Mouse (Mus musculus) midbrain, embryonic 16.5 days (tissue): ENCODE measurements around the gene Sh2d3c. TPM values are rescaled to one million over a fixed set of nuclear protein-coding genes. Genes with fewer than 3 reads are reported as not detected.

Experiments used
- ATAC-seq: fragments of 200-750 bp; cut with Nextera tagmentation; 2 replicates; pipeline ENCODE4 v1.8.0; 2017; ENCODE audit warnings: moderate TSS enrichment
- H3K27ac ChIP-seq: fragments of 300-500 bp; sonication (generic); 2 replicates; pipeline ENCODE4 v1.5.1; 2014; ENCODE audit warnings: mild to moderate bottlenecking, low read length, mixed read lengths
- H3K27me3 ChIP-seq: fragments of 300-500 bp; sonication (generic); 2 replicates; pipeline ENCODE4 v1.6.1; 2014; ENCODE audit warnings: low read depth, low read length, mixed read lengths; ENCODE audit not compliant: control insufficient read depth, insufficient read depth
- H3K36me3 ChIP-seq: fragments of 300-500 bp; sonication (generic); 2 replicates; pipeline ENCODE4 v1.6.1; 2014; ENCODE audit warnings: mild to moderate bottlenecking, low read length, moderate library complexity, mixed read lengths; ENCODE audit not compliant: control insufficient read depth, insufficient read depth
- H3K4me1 ChIP-seq: fragments of 300-500 bp; sonication (generic); 2 replicates; pipeline ENCODE4 v1.6.1; 2014; ENCODE audit warnings: mild to moderate bottlenecking, low read length, mixed read lengths; ENCODE audit not compliant: control insufficient read depth, insufficient read depth
- H3K4me2 ChIP-seq: fragments of 300-500 bp; sonication (generic); 2 replicates; pipeline ENCODE4 v1.6.1; 2014; ENCODE audit warnings: mild to moderate bottlenecking, low read length, mixed read lengths
- H3K4me3 ChIP-seq: fragments of 300-500 bp; sonication (generic); 2 replicates; pipeline ENCODE4 v1.5.1; 2014; ENCODE audit warnings: low read depth, mild to moderate bottlenecking, low read length, moderate library complexity, mixed read lengths
- H3K9ac ChIP-seq: fragments of 300-500 bp; sonication (generic); 2 replicates; pipeline ENCODE4 v1.6.1; 2014; ENCODE audit warnings: low read depth, low read length, mixed read lengths
- H3K9me3 ChIP-seq: fragments of 300-500 bp; sonication (generic); replicated peaks from 2 replicates; pipeline ENCODE4 v1.6.1; 2014; ENCODE audit warnings: mild to moderate bottlenecking, low read length, mixed read lengths; ENCODE audit not compliant: control insufficient read depth, poor library complexity, severe bottlenecking
- WGBS: fragments of 180-500 bp; shearing (Covaris S2); extraction: QIAGEN DNeasy Blood & Tissue Kit; methylation state at CpG from one replicate; pipeline ENCODE4 v1.1.7; 2014; 5-methylcytosine and 5-hydroxymethylcytosine counted together
- microRNA counts: library from miRNA; unstranded; fragments of <30 nt; microRNA quantifications from one replicate; lab custom pipeline; 2016
- microRNA-seq: library from miRNA; unstranded; fragments of <30 nt; microRNA quantifications from one replicate; pipeline ENCODE4, GENCODE M21; 2017
- polyA plus RNA-seq: library from polyadenylated mRNA; unstranded; fragments of >200 nt; fragmentation: Nextera tagmentation; extraction: Ambion mirVana; gene quantifications from 2 replicates; pipeline ENCODE4 v1.2.1, GENCODE M21; 2015

The Sh2d3c gene
- polyA plus RNA-seq, 1 experiment from 2014 or later, result 59.3 TPM

GRCm38 (mm10) chr2:32798251-32798962, 77.6 kb downstream of the Sh2d3c start:
- no peak for ATAC-seq
- Histone ChIP-seq H3K27me3 (no peaks in the 10 kb centered on the region), H3K9ac (no peak overlapping the region), H3K9me3 (no peaks in the 10 kb centered on the region), H3K4me2 (no peak overlapping the region), H3K27ac (no peak overlapping the region), H3K4me1 (no peaks in the 10 kb centered on the region), H3K36me3 (peaks cover 60% of the 10 kb centered on the region), H3K4me3 (no peak overlapping the region)
- 79% methylated on average over 10 of the region's 10 CpGs for WGBS

MicroRNA genes within 50 kb of the gene (microRNA counts, 519-probe panel; counts per million panel counts)
- microRNA mmu-miR-2861 (lab: Ali Mortazavi, UCI), result 1,746 counts per million, percentile 35 among the panel's probes with 10 or more counts

Small RNAs within 50 kb of the gene (microRNA-seq; reads per million reads assigned to microRNA genes)
- not detected for gene Gm47291
- not detected for gene Mir2861
- not detected for gene Mir3960
- gene Mir8093, result not detected

Other genes starting within 250 kb of the Sh2d3c start
- 5.0 and 5.9 TPM in 2 replicates for gene Fam102a, start 185.7 kb upstream of the Sh2d3c start, polyA plus RNA-seq
- 136 TPM in 2 replicates for gene Dpm2, start 150.2 kb upstream of the Sh2d3c start, polyA plus RNA-seq
- 14.5 and 17.1 TPM in 2 replicates for gene Pip5kl1, start 146.3 kb upstream of the Sh2d3c start, polyA plus RNA-seq
- gene 9430097D07Rik, start 145.4 kb upstream of the Sh2d3c start, polyA plus RNA-seq, result 0.52 and 1.1 TPM in 2 replicates
- gene St6galnac4, start 134.0 kb upstream of the Sh2d3c start, polyA plus RNA-seq, result 33.4 and 39.0 TPM in 2 replicates
- 26.5 and 36.4 TPM in 2 replicates for gene St6galnac6, start 121.3 kb upstream of the Sh2d3c start, polyA plus RNA-seq
- 107 and 108 TPM in 2 replicates for gene Ak1, start 99.3 kb upstream of the Sh2d3c start, polyA plus RNA-seq
- 27.2 and 30.3 TPM in 2 replicates for gene Eng, start 74.5 kb upstream of the Sh2d3c start, polyA plus RNA-seq
- gene Fpgs, start 16.9 kb upstream of the Sh2d3c start, polyA plus RNA-seq, result 21.1 and 23.5 TPM in 2 replicates
- gene Cdk9, start 8.0 kb upstream of the Sh2d3c start, polyA plus RNA-seq, result 61.3 and 67.3 TPM in 2 replicates
- 3.2 and 3.5 TPM in 2 replicates for gene 6330409D20Rik, start 20.0 kb downstream of the Sh2d3c start, polyA plus RNA-seq
- 46.9 and 48.5 TPM in 2 replicates for gene Tor2a, start 36.2 kb downstream of the Sh2d3c start, polyA plus RNA-seq
- 0.68 and 0.80 TPM in 2 replicates for gene Ttc16, start 54.6 kb downstream of the Sh2d3c start, polyA plus RNA-seq
- gene Ptrh1, start 54.7 kb downstream of the Sh2d3c start, polyA plus RNA-seq, result 4.9 and 5.0 TPM in 2 replicates
- gene Cfap157, start 63.4 kb downstream of the Sh2d3c start, polyA plus RNA-seq, result 0.82 and 0.99 TPM in 2 replicates
- gene Stxbp1, start 126.2 kb downstream of the Sh2d3c start, polyA plus RNA-seq, result 340 and 389 TPM in 2 replicates
- 25.3 and 27.4 TPM in 2 replicates for gene Fam129b, start 155.1 kb downstream of the Sh2d3c start, polyA plus RNA-seq
- 76.2 and 81.9 TPM in 2 replicates for gene Rpl12, start 240.5 kb downstream of the Sh2d3c start, polyA plus RNA-seq
- 24.7 and 29.0 TPM in 2 replicates for gene Lrsam1, start 240.6 kb downstream of the Sh2d3c start, polyA plus RNA-seq